ENCODE assay signal across 9 mouse cellular contexts in the genomic region with DNA sequence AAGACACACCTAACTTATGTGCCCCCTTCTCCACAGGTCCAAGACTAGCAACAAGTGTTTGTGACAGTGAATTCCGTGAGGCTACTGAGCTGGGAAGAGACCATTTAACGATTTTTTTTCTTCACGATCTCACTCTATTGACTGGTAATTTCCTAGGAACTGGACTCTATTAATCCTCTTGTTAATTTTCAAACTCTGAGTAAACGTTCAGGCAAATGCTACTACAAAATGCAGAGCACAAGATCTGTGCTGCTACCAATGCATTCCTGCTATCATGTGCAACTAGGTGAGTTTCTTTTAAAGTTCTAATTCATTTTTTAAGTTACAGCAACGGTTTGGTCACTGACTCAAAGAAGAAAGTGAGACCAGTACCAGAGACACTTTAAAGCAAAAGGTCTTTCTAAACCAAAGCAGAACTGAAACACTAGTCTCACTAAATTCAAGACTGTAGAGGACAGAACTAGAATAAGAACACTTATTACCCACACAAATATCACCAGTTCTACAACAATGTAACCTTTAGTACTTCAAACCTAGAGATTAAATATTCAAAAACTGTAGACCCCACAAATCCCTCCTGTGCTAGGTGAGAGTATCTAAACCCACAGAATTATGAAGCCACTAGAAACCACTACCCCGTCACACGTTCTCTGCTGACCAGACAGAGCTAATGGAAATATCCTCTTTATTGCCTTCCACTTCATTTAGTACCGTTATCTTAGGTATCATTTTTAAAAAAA. TPM values are rescaled to one million over a fixed set of nuclear protein-coding genes. Genes with fewer than 3 reads are reported as not detected.
A peak's percentile ranks its signal among the peaks of the same experiment; 100 is the strongest.
DNase-seq lines count a peak whose midpoint lies in the region; ATAC-seq and TF ChIP-seq lines count a peak whose summit lies in the region.
"Had no signal": no experiment of that assay in that cellular context is flagged by ENCODE, and none has a peak within 500 bp of the region (broad histone marks: within the 10 kb centered on the region; RNA-seq: fewer than 3 reads in every experiment).

No protein-coding gene starts in this region.

- H3K36me3 ChIP-seq in embryonic facial prominence, embryonic 14.5 days (ENCODE audit: control insufficient read depth, insufficient read depth, low read length), result no peaks in the 10 kb centered on the region
- H3K36me3 ChIP-seq in intestine, postnatal 0 days (ENCODE audit: control insufficient read depth, insufficient read depth), result no peaks in the 10 kb centered on the region
- H3K36me3 ChIP-seq in neural tube, embryonic 14.5 days (ENCODE audit: control insufficient read depth, insufficient read depth, low read length), result no peaks in the 10 kb centered on the region

- ATAC-seq in embryonic facial prominence, embryonic 14.5 days (ENCODE audit: low read depth), result no peak
- no peak for ATAC-seq in intestine, postnatal 0 days
- no peak for ATAC-seq in neural tube, embryonic 14.5 days (ENCODE audit: low read depth)

- TF ChIP-seq CTCF in left cerebral cortex, adult 2 months (IDR thresholded peaks at IDR 0.05), result no peak
- TF ChIP-seq CTCF in intestine, postnatal 0 days (IDR thresholded peaks at IDR 0.05; ENCODE audit: low read depth), result no peak

- peaks cover 24% of the 10 kb centered on the region for H3K4me1 ChIP-seq in embryonic facial prominence, embryonic 14.5 days (ENCODE audit: control insufficient read depth, insufficient read depth, low read length)
- 0 out of 2 replicates have a peak, but pooled peaks cover 3% of the 10 kb centered on the region for H3K4me1 ChIP-seq in intestine, postnatal 0 days (replicated peaks; ENCODE audit: control insufficient read depth, insufficient read depth, low read length)
- H3K4me1 ChIP-seq in neural tube, embryonic 14.5 days (ENCODE audit: control insufficient read depth, insufficient read depth, low read length), result peaks cover 9% of the 10 kb centered on the region; the same call in 1 of the 2 replicates

- no peaks in the 10 kb centered on the region for H3K27me3 ChIP-seq in embryonic facial prominence, embryonic 14.5 days (replicated peaks; ENCODE audit: control insufficient read depth, insufficient read depth, low read length)
- H3K27me3 ChIP-seq in intestine, postnatal 0 days (replicated peaks; ENCODE audit: control insufficient read depth, insufficient read depth, low read length), result no peaks in the 10 kb centered on the region
- H3K27me3 ChIP-seq in neural tube, embryonic 14.5 days (ENCODE audit: control insufficient read depth, insufficient read depth, low read length), result no peaks in the 10 kb centered on the region

- intact Hi-C loops in left cerebral cortex, adult 2 months (cut with DNase I), result no loop called here
- intact Hi-C loops in left cerebral cortex, postnatal 36 days (cut with DNase I), result no loop called here

- WGBS in embryonic facial prominence, embryonic 14.5 days, result 57% methylated on average over 8 of the region's 8 CpGs
- 20% methylated on average over 8 of the region's 8 CpGs for WGBS in intestine, postnatal 0 days
- WGBS in neural tube, embryonic 14.5 days, result 49% methylated on average over 8 of the region's 8 CpGs

- no peak overlapping the region for H3K27ac ChIP-seq in left cerebral cortex, adult 2 months
- no peak overlapping the region for H3K27ac ChIP-seq in embryonic facial prominence, embryonic 14.5 days (replicated peaks; ENCODE audit: low read depth, low read length)
- H3K27ac ChIP-seq in intestine, postnatal 0 days (ENCODE audit: low read depth, low read length), result peak overlapping the region; percentile 50
- H3K27ac ChIP-seq in neural tube, embryonic 14.5 days (ENCODE audit: low read depth, low read length), result no peak overlapping the region

- DNase-seq in left cerebral cortex, adult 2 months (ENCODE audit: extremely low spot score in 1 of 2, low spot score in 2 of 2), result no peak
- no peak for DNase-seq in left cerebral cortex, postnatal 36 days (ENCODE audit: low spot score in 2 of 2)
- DNase-seq in embryonic facial prominence, embryonic 14.5 days (ENCODE audit: low spot score), result no peak
- DNase-seq in ovary, postnatal 14 days (ENCODE audit: low spot score), result no peak
- no peak for DNase-seq in thymus, postnatal 36 days
- DNase-seq in ovary, postnatal 10 days (ENCODE audit: low spot score), result no peak
- DNase-seq: gastrocnemius, postnatal 36 days had no signal

- no peaks in the 10 kb centered on the region for H3K9me3 ChIP-seq in embryonic facial prominence, embryonic 14.5 days (ENCODE audit: control insufficient read depth, low read length)
- no peaks in the 10 kb centered on the region for H3K9me3 ChIP-seq in intestine, postnatal 0 days (ENCODE audit: control insufficient read depth)
- H3K9me3 ChIP-seq in neural tube, embryonic 14.5 days (ENCODE audit: control insufficient read depth, low read length), result no peaks in the 10 kb centered on the region

- H3K4me3 ChIP-seq in left cerebral cortex, adult 2 months, result peak overlapping the region; percentile 94
- H3K4me3 ChIP-seq in embryonic facial prominence, embryonic 14.5 days (ENCODE audit: low read depth, low read length), result peak overlapping the region; percentile 97
- H3K4me3 ChIP-seq in intestine, postnatal 0 days (ENCODE audit: low read depth, low read length), result peak overlapping the region; percentile 97
- H3K4me3 ChIP-seq in neural tube, embryonic 14.5 days (ENCODE audit: low read depth, low read length), result peak overlapping the region; percentile 94

- H3K9ac ChIP-seq in embryonic facial prominence, embryonic 14.5 days (ENCODE audit: low read depth, low read length), result peak overlapping the region; percentile 96
- peak overlapping the region; percentile 97; the same call in 1 of the 2 replicates for H3K9ac ChIP-seq in intestine, postnatal 0 days (ENCODE audit: low read depth, low read length)
- H3K9ac ChIP-seq in neural tube, embryonic 14.5 days (replicated peaks; ENCODE audit: low read depth, low read length), result peak overlapping the region; percentile 93

- H3K4me2 ChIP-seq in embryonic facial prominence, embryonic 14.5 days (ENCODE audit: low read depth, low read length), result peak overlapping the region; percentile 73
- peak overlapping the region; percentile 88 for H3K4me2 ChIP-seq in intestine, postnatal 0 days (replicated peaks; ENCODE audit: low read depth)
- peak overlapping the region; percentile 64 for H3K4me2 ChIP-seq in neural tube, embryonic 14.5 days (ENCODE audit: low read depth, low read length)

RNA-seq across cellular contexts. Expression of a gene that starts 1.7 kb away (rescaled TPM):
- 10 to 100 TPM; 62.9 to 66.8 TPM for total RNA-seq in left cerebral cortex, adult 2 months (2021)
- total RNA-seq in left cerebral cortex, postnatal 36 days (2021), result 10 to 100 TPM; 61.9 to 62.2 TPM
- polyA plus RNA-seq in embryonic facial prominence, embryonic 14.5 days (2014; fragmentation: Nextera tagmentation; extraction: Ambion mirVana), result 66.8 and 71.4 TPM in 2 replicates
- 27.4 and 31.1 TPM in 2 replicates for polyA plus RNA-seq in intestine, postnatal 0 days (2015; fragmentation: Nextera tagmentation; extraction: Ambion mirVana)
- polyA plus RNA-seq in neural tube, embryonic 14.5 days (2014; fragmentation: Nextera tagmentation; extraction: Ambion mirVana), result 61.2 and 72.6 TPM in 2 replicates

RNA-seq across cellular contexts. Expression of a gene that starts 44.8 kb away (rescaled TPM):
- total RNA-seq in left cerebral cortex, adult 2 months (2021), result 1 to 10 TPM; 1.2 to 1.5 TPM
- 1 to 10 TPM; 1.3 to 1.4 TPM for total RNA-seq in left cerebral cortex, postnatal 36 days (2021)
- 212 and 249 TPM in 2 replicates for polyA plus RNA-seq in embryonic facial prominence, embryonic 14.5 days (2014; fragmentation: Nextera tagmentation; extraction: Ambion mirVana)
- 0.10 and 0.17 TPM in 2 replicates for polyA plus RNA-seq in intestine, postnatal 0 days (2015; fragmentation: Nextera tagmentation; extraction: Ambion mirVana)
- polyA plus RNA-seq in neural tube, embryonic 14.5 days (2014; fragmentation: Nextera tagmentation; extraction: Ambion mirVana), result 1.0 and 1.9 TPM in 2 replicates

Comparison
In these comparisons a context has a peak if more than half of its experiments do, and no peak if none do; other contexts are left out.
1. RNA of a gene that starts 44.8 kb away (polyA plus RNA-seq): 212 to 249 TPM in embryonic facial prominence, embryonic 14.5 days; 1.0 to 1.9 TPM in neural tube, embryonic 14.5 days and 0.10 to 0.17 TPM in intestine, postnatal 0 days; every median in the first group is over 10 times any median in the second.
2. Peak in every context shown above with its lines, with median percentiles within 50 percentile points of each other: H3K4me3 ChIP-seq, H3K4me2 ChIP-seq and H3K9ac ChIP-seq.